Mouse (Mus musculus): ENCODE data around the gene Tha1.

Gene Tha1

DNA sequence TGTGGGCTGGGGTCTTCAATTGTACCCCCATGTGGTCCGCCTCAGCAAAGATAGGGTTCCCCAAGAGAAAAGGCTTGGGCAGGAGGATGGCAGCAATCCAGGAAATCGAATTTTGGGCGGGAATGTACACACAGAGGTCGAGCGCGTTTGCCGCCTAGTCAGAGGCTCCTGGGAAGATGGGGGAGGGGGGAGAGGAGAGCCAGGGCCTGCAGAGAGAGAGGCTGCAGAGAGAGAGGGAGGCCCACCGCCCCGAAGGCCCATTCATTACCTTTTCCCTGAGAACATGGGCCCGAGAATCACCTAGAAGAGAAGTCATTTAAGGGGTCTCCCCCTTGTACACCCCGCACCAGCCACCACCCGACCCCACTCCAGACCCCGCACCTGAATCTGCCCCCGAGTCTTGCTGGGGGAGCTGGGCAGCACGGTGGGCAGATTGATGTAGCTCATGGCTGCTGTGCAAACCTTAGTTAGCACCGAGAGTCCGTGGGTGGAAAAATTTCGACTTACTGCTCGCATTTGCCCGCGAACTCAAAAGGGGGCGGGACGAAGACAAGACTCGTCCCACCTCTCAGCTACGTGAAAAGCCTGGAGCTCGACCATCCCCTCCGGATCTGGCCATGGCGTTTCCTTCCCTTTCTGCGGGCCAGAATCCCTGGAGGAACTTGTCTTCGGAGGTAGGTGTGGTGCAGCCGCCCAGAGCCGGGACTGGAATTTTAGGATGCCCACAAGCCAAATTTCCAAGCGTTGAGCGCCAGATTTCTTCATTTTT, 47.8 kb downstream of the Tha1 start, which contains the start of the genes Afmid and Tk1:
Gene Afmid, plus strand, starts transcription at position 592 of the 769 bp plus-strand sequence.
Gene Tk1, minus strand, starts transcription at position 760 of the 769 bp plus-strand sequence.
- peak; percentile 65 to 66 for DNase-seq (ENCODE audit: low spot score in 2 of 2)

DNA sequence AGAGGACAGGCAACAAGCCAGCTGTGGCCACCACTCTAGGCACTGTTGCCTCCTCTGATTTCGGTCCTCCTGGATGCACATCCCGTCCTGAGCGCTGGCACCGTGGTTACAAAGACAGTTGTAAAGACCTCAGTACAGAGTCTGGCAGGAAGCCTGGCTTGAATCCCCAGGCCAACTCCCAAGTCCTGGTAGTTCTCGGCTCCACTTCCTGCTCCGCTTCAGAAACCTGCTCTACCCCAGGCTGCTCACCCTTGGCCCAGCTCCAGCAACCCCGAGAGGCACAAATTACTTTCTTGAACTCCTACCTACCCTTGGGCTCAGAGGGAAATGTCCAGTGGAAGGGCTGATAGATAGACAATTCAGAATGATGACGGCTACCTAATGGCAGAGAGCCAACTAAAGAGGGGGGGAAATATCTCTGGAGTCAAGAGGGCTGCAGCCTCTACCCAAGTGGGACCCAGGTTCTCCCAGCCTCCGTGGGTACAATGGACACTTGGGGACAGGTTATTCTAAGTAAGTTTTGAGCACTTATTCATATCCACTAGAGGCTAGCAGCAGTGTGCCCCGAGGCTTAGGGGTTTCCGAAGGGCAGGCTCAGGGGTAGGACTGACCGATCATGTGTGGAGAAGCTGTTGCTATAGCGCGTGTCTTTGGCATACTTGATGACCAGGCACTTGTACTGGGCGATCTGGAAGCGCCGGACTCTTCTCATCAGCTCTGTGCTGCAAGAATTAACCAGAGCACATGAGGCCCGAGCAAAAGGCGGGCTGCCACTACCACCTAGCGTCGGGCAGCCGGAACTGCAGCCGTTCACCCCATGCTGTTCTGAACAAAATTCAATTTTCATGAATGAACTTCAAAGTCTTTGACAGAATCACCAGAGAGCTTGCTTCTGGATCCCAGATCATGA, 49.0 kb downstream of the Tha1 start:
- DNase-seq (ENCODE audit: low spot score in 2 of 2), result peak; percentile 79 to 84

DNA sequence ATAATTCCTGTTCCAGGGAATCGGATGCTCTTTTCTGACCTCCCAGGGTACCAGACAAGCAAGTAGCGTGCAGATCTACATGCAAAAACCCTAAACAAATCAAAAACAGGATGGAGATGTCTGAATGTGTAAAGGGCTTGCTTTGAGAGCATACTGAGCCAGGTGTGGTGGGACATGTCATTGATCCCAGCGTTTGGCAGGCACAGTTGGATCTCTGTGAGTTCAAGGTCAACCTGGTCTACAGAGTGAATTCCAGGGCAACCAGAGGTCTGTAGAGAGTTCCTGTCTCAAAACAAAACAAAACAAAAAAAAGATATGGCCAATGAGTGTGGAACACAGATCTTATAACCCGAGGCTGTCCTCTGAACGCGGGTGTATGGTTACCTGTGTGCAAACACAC, 49.9 kb downstream of the Tha1 start:
- DNase-seq (ENCODE audit: low spot score in 2 of 2), result no peak

DNA sequence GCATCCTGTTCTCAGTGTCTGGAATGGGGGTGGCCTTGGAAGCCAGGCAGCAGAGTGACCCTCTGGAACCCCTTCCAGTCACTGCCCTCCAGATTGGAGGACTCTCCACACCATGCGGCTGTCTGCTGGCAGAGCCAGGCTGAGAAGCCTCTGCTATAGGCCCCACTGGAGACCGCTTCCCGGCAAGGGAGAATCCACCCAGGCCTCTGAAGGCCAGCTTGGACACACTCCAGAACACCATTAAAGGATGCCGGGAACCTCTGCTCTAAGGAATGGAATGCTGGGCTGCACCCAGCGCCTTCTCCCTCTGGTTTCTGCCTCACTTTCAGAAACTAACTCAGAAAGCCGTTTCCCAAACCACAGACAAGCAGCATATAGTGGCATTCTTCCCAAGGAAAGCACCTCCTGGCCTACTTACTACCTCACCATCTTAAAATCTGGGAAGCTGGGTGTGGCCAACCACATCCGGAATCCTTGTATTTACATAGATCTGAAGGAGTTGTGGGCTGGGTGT, 50.5 kb downstream of the Tha1 start:
- peak in 1 of 2 experiments; percentile 41 for DNase-seq (ENCODE audit: low spot score in 2 of 2)

DNA sequence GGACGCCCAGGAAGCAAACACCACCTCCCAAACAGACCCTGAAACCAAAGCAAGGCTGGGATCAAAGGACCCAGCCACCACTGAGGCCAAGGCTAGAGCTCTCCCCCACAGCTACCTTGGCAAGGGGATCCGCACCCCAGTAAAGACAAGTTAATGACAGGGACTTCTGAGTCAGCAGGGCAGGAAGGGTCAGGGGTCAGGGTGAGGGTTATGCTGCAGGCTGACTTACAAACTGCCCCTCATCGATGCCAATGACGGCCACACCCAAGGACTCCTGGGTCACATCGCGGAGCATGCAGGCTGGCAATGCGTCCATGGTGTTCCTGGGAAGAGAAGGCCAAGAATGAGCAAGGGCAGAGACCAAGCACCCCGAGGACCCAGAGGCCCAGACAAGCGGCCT, 51.4 kb downstream of the Tha1 start:
- DNase-seq (ENCODE audit: low spot score in 2 of 2), result no peak

DNA sequence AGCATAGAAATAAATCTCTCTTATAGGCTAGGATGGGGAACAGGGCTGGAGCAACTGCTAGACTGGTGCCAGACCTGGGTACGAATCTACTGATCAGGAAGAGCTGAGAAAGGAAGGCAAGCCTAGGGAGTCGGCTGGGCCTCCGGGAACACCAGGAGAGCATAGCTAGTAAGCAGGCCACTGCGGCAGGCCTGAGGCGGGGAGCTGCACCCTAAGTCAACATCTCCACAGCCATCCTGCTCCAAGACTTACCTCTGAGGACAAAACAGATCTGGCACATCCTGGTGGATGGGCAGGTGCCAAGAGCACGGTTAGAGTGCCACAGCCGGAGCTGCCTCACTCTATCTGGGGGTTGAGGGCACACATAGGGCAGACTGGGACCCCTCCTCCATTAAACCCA, 53.1 kb downstream of the Tha1 start:
- DNase-seq (ENCODE audit: low spot score in 2 of 2), result no peak

DNA sequence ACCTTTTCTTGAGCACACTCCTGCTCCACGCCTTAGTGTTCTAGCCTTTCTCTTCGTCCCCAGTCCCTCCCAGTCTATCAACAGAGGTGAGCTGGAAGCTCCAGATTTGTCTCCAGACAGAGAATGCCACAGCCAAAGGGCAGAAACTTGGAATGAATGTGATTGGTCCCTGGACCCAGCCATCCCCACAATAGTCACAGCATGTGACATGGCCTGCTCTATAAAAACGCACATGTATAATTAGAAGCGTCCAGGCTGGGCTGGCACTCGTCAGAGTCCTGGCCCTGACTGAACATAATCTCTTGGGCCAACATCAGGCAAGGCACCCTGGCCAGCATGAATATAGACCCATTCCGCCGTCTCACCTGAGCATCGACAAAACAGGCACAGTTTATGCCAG, 54.2 kb downstream of the Tha1 start:
- DNase-seq (ENCODE audit: low spot score in 2 of 2), result peak; percentile 82
